Mouse (Mus musculus) midbrain, embryonic 16.5 days (tissue): ENCODE results near the gene Tnfrsf17. TPM values are rescaled to one million over a fixed set of nuclear protein-coding genes. Genes with fewer than 3 reads are reported as not detected.
"Not testable (repeated sequence)": the region's sequence is repeated elsewhere in the genome, so short reads cannot be mapped to it uniquely, and the experiment has no call there.

Source experiments
- ATAC-seq: fragments of 200-750 bp; cut with Nextera tagmentation; 2 replicates; pipeline ENCODE4 v1.8.0; 2017; ENCODE audit warnings: moderate TSS enrichment
- H3K27ac ChIP-seq: fragments of 300-500 bp; sonication (generic); 2 replicates; pipeline ENCODE4 v1.5.1; 2014; ENCODE audit warnings: mild to moderate bottlenecking, low read length, mixed read lengths
- H3K27me3 ChIP-seq: fragments of 300-500 bp; sonication (generic); 2 replicates; pipeline ENCODE4 v1.6.1; 2014; ENCODE audit warnings: low read depth, low read length, mixed read lengths; ENCODE audit not compliant: control insufficient read depth, insufficient read depth
- H3K36me3 ChIP-seq: fragments of 300-500 bp; sonication (generic); 2 replicates; pipeline ENCODE4 v1.6.1; 2014; ENCODE audit warnings: mild to moderate bottlenecking, low read length, moderate library complexity, mixed read lengths; ENCODE audit not compliant: control insufficient read depth, insufficient read depth
- H3K4me1 ChIP-seq: fragments of 300-500 bp; sonication (generic); 2 replicates; pipeline ENCODE4 v1.6.1; 2014; ENCODE audit warnings: mild to moderate bottlenecking, low read length, mixed read lengths; ENCODE audit not compliant: control insufficient read depth, insufficient read depth
- H3K4me2 ChIP-seq: fragments of 300-500 bp; sonication (generic); 2 replicates; pipeline ENCODE4 v1.6.1; 2014; ENCODE audit warnings: mild to moderate bottlenecking, low read length, mixed read lengths
- H3K4me3 ChIP-seq: fragments of 300-500 bp; sonication (generic); 2 replicates; pipeline ENCODE4 v1.5.1; 2014; ENCODE audit warnings: low read depth, mild to moderate bottlenecking, low read length, moderate library complexity, mixed read lengths
- H3K9ac ChIP-seq: fragments of 300-500 bp; sonication (generic); 2 replicates; pipeline ENCODE4 v1.6.1; 2014; ENCODE audit warnings: low read depth, low read length, mixed read lengths
- H3K9me3 ChIP-seq: fragments of 300-500 bp; sonication (generic); replicated peaks from 2 replicates; pipeline ENCODE4 v1.6.1; 2014; ENCODE audit warnings: mild to moderate bottlenecking, low read length, mixed read lengths; ENCODE audit not compliant: control insufficient read depth, poor library complexity, severe bottlenecking
- WGBS: fragments of 180-500 bp; shearing (Covaris S2); extraction: QIAGEN DNeasy Blood & Tissue Kit; methylation state at CpG from one replicate; pipeline ENCODE4 v1.1.7; 2014; 5-methylcytosine and 5-hydroxymethylcytosine counted together
- polyA plus RNA-seq: library from polyadenylated mRNA; unstranded; fragments of >200 nt; fragmentation: Nextera tagmentation; extraction: Ambion mirVana; gene quantifications from 2 replicates; pipeline ENCODE4 v1.2.1, GENCODE M21; 2015

Tnfrsf17 gene
- polyA plus RNA-seq, 1 experiment from 2014 or later = not detected

DNA sequence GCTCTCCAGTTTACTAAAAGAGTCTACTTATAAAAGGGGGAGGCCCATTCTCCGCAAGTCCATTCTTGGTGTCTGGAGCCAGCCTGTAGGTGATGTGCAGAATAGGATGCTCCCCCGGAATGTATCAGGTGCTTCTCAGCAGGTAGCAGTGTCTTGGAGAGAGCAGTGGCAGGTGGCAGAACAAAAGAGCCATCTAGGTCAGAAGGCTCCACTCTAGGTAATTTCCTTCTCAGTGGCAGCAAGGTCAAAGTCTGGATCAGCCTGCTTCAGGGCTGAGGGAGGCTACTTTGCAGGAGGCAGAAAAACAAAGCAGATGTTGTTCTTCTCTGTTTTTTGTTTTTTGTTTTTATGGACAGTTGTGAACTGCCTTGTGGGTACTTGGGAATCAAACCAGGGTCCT, 47.0 kb downstream of the Tnfrsf17 start:
- WGBS = 57% methylated on average over 2 of the region's 2 CpGs
- H3K4me1 ChIP-seq, ATAC-seq, H3K27me3 ChIP-seq, H3K9ac ChIP-seq, H3K36me3 ChIP-seq, H3K4me3 ChIP-seq, H3K4me2 ChIP-seq, H3K27ac ChIP-seq, H3K9me3 ChIP-seq: not testable (repeated sequence)

DNA sequence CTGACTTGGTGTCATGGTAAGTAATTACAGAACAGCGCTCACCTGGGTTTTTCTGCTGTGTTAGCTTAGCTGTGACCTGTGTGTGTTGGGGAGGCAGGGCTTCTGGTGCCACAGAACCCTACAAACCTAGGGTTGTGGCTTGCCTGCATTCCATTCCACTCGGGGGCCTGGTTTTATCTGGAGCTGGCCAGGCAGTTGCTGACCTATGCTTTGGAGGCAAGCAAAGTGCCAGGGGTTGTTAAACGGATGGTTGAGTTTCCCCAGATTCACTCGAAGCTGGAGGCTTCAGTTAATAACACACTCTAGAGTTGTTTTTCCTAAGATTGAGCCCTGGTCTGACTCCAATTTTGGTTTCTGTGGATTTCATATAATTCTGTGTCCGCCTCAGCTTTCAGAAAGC, 52.0 kb downstream of the Tnfrsf17 start:
- no peak overlapping the region for H3K4me3 ChIP-seq
- WGBS = 83% methylated on average over 5 of the region's 5 CpGs
- no peak for ATAC-seq

GRCm38 (mm10) chr16:11366851-11367250, 53.2 kb downstream of the Tnfrsf17 start:
- Histone ChIP-seq H3K36me3 (no peaks in the 10 kb centered on the region), H3K27me3 (no peaks in the 10 kb centered on the region), H3K4me2 (no peak overlapping the region), H3K9ac (no peak overlapping the region), H3K4me3 (no peak overlapping the region), H3K4me1 (peaks cover 14% of the 10 kb centered on the region), H3K27ac (no peak overlapping the region), H3K9me3 (no peaks in the 10 kb centered on the region)
- ATAC-seq = no peak
- WGBS = 72% methylated on average over 1 of the region's 1 CpGs

More for the DNA sequence above, 52.0 kb downstream of the Tnfrsf17 start:
- H3K9me3 ChIP-seq = no peaks in the 10 kb centered on the region
- no peaks in the 10 kb centered on the region for H3K36me3 ChIP-seq
- no peak overlapping the region for H3K27ac ChIP-seq
- H3K4me1 ChIP-seq = peaks cover 14% of the 10 kb centered on the region
- no peak overlapping the region for H3K4me2 ChIP-seq
- no peak overlapping the region for H3K9ac ChIP-seq
- H3K27me3 ChIP-seq = no peaks in the 10 kb centered on the region

- Histone ChIP-seq H3K4me1 (peaks cover 14% of the 10 kb centered on the region), H3K9ac (no peak overlapping the region), H3K4me2 (no peak overlapping the region), H3K27ac (no peak overlapping the region), H3K27me3 (no peaks in the 10 kb centered on the region), H3K36me3 (no peaks in the 10 kb centered on the region), H3K9me3 (no peaks in the 10 kb centered on the region), H3K4me3 (no peak overlapping the region)
- no peak for ATAC-seq
- WGBS = 86% methylated on average over 3 of the region's 3 CpGs
Measured at GRCm38 (mm10) chr16:11368412-11368811, 54.8 kb downstream of the Tnfrsf17 start.

GRCm38 (mm10) chr16:11369162-11369561, 55.5 kb downstream of the Tnfrsf17 start:
- H3K27ac ChIP-seq = no peak overlapping the region
- no peaks in the 10 kb centered on the region for H3K36me3 ChIP-seq
- no peak overlapping the region for H3K4me3 ChIP-seq
- H3K9ac ChIP-seq = no peak overlapping the region
- H3K4me1 ChIP-seq = peaks cover 14% of the 10 kb centered on the region
- ATAC-seq = peak; percentile 40; the same call in 1 of the 2 replicates
- 46% methylated on average over 4 of the region's 4 CpGs for WGBS
- H3K4me2 ChIP-seq = no peak overlapping the region
- H3K27me3 ChIP-seq = no peaks in the 10 kb centered on the region
- no peaks in the 10 kb centered on the region for H3K9me3 ChIP-seq

- no peaks in the 10 kb centered on the region for H3K36me3 ChIP-seq
- no peak overlapping the region for H3K4me2 ChIP-seq
- H3K4me1 ChIP-seq = peaks cover 14% of the 10 kb centered on the region
- H3K27me3 ChIP-seq = no peaks in the 10 kb centered on the region
- H3K9ac ChIP-seq = no peak overlapping the region
- ATAC-seq = peak; percentile 83
- H3K27ac ChIP-seq = peak overlapping the region; percentile 39; the same call in 1 of the 2 replicates
- 6% methylated on average over 1 of the region's 1 CpGs for WGBS
- no peak overlapping the region for H3K4me3 ChIP-seq
- H3K9me3 ChIP-seq = no peaks in the 10 kb centered on the region
Measured at GRCm38 (mm10) chr16:11369642-11370041, 56.0 kb downstream of the Tnfrsf17 start.

Other genes starting within 250 kb of the Tnfrsf17 start
- gene Litaf, start 247.7 kb upstream of the Tnfrsf17 start, polyA plus RNA-seq = 22.7 and 25.4 TPM in 2 replicates
- gene Txndc11, start 179.2 kb upstream of the Tnfrsf17 start, polyA plus RNA-seq = 27.1 and 30.2 TPM in 2 replicates
- 73.4 and 79.7 TPM in 2 replicates for gene Zc3h7a, start 137.4 kb upstream of the Tnfrsf17 start, polyA plus RNA-seq
- 125 and 127 TPM in 2 replicates for gene Rsl1d1, start 110.5 kb upstream of the Tnfrsf17 start, polyA plus RNA-seq
- 39.6 and 41.9 TPM in 2 replicates for gene Gspt1, start 59.5 kb upstream of the Tnfrsf17 start, polyA plus RNA-seq
- 16.8 and 19.3 TPM in 2 replicates for gene Snx29, start 9.1 kb downstream of the Tnfrsf17 start, polyA plus RNA-seq